Mouse (Mus musculus): ENCODE results near the gene Stra6. TPM values are rescaled to one million over a fixed set of nuclear protein-coding genes. Genes with fewer than 3 reads are reported as not detected.

Stra6 gene
- polyA plus RNA-seq, 1 experiment: 2.8 TPM

GRCm38 (mm10) chr9:58112866-58113278 is 49.3 kb downstream of the Stra6 start:
- DNase-seq: no peak
- WGBS: 48% methylated on average over 6 of the region's 6 CpGs
- H3K27me3 ChIP-seq (ENCODE audit: control insufficient read depth, insufficient read depth, low read length): no peaks in the 10 kb centered on the region
- H3K27ac ChIP-seq (ENCODE audit: insufficient read depth, low read length): no peak overlapping the region
- TF ChIP-seq CTCF (IDR thresholded peaks at IDR 0.05; ENCODE audit: borderline replicate concordance, insufficient read depth, low read depth, low read length): no peak
- TF ChIP-seq POLR2A (IDR thresholded peaks at IDR 0.05; ENCODE audit: borderline replicate concordance, insufficient read depth, low read length): no peak
- H3K4me3 ChIP-seq (replicated peaks; ENCODE audit: insufficient read depth, low read depth, low read length): no peak overlapping the region
- H3K4me1 ChIP-seq (ENCODE audit: control insufficient read depth, insufficient read depth, low read length): peaks cover 36% of the 10 kb centered on the region

GRCm38 (mm10) chr9:58113279-58113884 is 49.8 kb downstream of the Stra6 start:
- no peak for TF ChIP-seq POLR2A (IDR thresholded peaks at IDR 0.05; ENCODE audit: borderline replicate concordance, insufficient read depth, low read length)
- TF ChIP-seq CTCF (IDR thresholded peaks at IDR 0.05; ENCODE audit: borderline replicate concordance, insufficient read depth, low read depth, low read length): no peak
- WGBS: 61% methylated on average over 22 of the region's 22 CpGs
- DNase-seq: no peak
- Histone ChIP-seq H3K4me1 (ENCODE audit: control insufficient read depth, insufficient read depth, low read length) (peaks cover 39% of the 10 kb centered on the region), H3K4me3 (replicated peaks; ENCODE audit: insufficient read depth, low read depth, low read length) (no peak overlapping the region), H3K27ac (ENCODE audit: insufficient read depth, low read length) (no peak overlapping the region), H3K27me3 (ENCODE audit: control insufficient read depth, insufficient read depth, low read length) (no peaks in the 10 kb centered on the region)

GRCm38 (mm10) chr9:58114019-58114418 is 50.4 kb downstream of the Stra6 start:
- WGBS: 86% methylated on average over 9 of the region's 9 CpGs
- TF ChIP-seq POLR2A (IDR thresholded peaks at IDR 0.05; ENCODE audit: borderline replicate concordance, insufficient read depth, low read length) (no peak), CTCF (IDR thresholded peaks at IDR 0.05; ENCODE audit: borderline replicate concordance, insufficient read depth, low read depth, low read length) (no peak)
- H3K4me1 ChIP-seq (ENCODE audit: control insufficient read depth, insufficient read depth, low read length): peaks cover 38% of the 10 kb centered on the region
- H3K27me3 ChIP-seq (ENCODE audit: control insufficient read depth, insufficient read depth, low read length): no peaks in the 10 kb centered on the region
- DNase-seq: no peak
- no peak overlapping the region for H3K4me3 ChIP-seq (replicated peaks; ENCODE audit: insufficient read depth, low read depth, low read length)
- no peak overlapping the region for H3K27ac ChIP-seq (ENCODE audit: insufficient read depth, low read length)

- Histone ChIP-seq H3K4me3 (replicated peaks; ENCODE audit: insufficient read depth, low read depth, low read length) (no peak overlapping the region), H3K4me1 (ENCODE audit: control insufficient read depth, insufficient read depth, low read length) (peaks cover 24% of the 10 kb centered on the region), H3K27ac (ENCODE audit: insufficient read depth, low read length) (no peak overlapping the region), H3K27me3 (ENCODE audit: control insufficient read depth, insufficient read depth, low read length) (no peaks in the 10 kb centered on the region)
- TF ChIP-seq CTCF (IDR thresholded peaks at IDR 0.05; ENCODE audit: borderline replicate concordance, insufficient read depth, low read depth, low read length) (no peak), POLR2A (IDR thresholded peaks at IDR 0.05; ENCODE audit: borderline replicate concordance, insufficient read depth, low read length) (no peak)
- 94% methylated on average over 7 of the region's 7 CpGs for WGBS
- no peak for DNase-seq
These were observed 51.8 kb downstream of the Stra6 start for GRCm38 (mm10) chr9:58115297-58115925.

GRCm38 (mm10) chr9:58116024-58116651 is 52.5 kb downstream of the Stra6 start:
- Histone ChIP-seq H3K4me1 (ENCODE audit: control insufficient read depth, insufficient read depth, low read length) (peaks cover 16% of the 10 kb centered on the region), H3K27ac (ENCODE audit: insufficient read depth, low read length) (no peak overlapping the region), H3K27me3 (ENCODE audit: control insufficient read depth, insufficient read depth, low read length) (no peaks in the 10 kb centered on the region), H3K4me3 (replicated peaks; ENCODE audit: insufficient read depth, low read depth, low read length) (no peak overlapping the region)
- no peak for DNase-seq
- TF ChIP-seq POLR2A (IDR thresholded peaks at IDR 0.05; ENCODE audit: borderline replicate concordance, insufficient read depth, low read length) (no peak), CTCF (IDR thresholded peaks at IDR 0.05; ENCODE audit: borderline replicate concordance, insufficient read depth, low read depth, low read length) (no peak)
- WGBS: 91% methylated on average over 7 of the region's 7 CpGs

- H3K4me3 ChIP-seq (replicated peaks; ENCODE audit: insufficient read depth, low read depth, low read length): no peak within 1 kb of the TSS
- H3K27ac ChIP-seq (ENCODE audit: insufficient read depth, low read length): no peak within 1 kb of the TSS
- H3K27me3 ChIP-seq (ENCODE audit: control insufficient read depth, insufficient read depth, low read length): no peaks in the 10 kb centered on the region
- WGBS: 62% methylated on average over 2 of the region's 2 CpGs
- peaks cover 3% of the 10 kb centered on the region for H3K4me1 ChIP-seq (ENCODE audit: control insufficient read depth, insufficient read depth, low read length)
- no peak for TF ChIP-seq POLR2A (IDR thresholded peaks at IDR 0.05; ENCODE audit: borderline replicate concordance, insufficient read depth, low read length)
- DNase-seq: no peak
These were observed 55.1 kb downstream of the Stra6 start, which contains the start of gene Ccdc33 for GRCm38 (mm10) chr9:58118671-58119070. TSS of gene Ccdc33 (minus strand) at chr9:58118823.

GRCm38 (mm10) chr9:58125085-58125484 is 61.5 kb downstream of the Stra6 start:
- DNase-seq: no peak
- TF ChIP-seq POLR2A (IDR thresholded peaks at IDR 0.05; ENCODE audit: borderline replicate concordance, insufficient read depth, low read length) (no peak), CTCF (IDR thresholded peaks at IDR 0.05; ENCODE audit: borderline replicate concordance, insufficient read depth, low read depth, low read length) (no peak)
- Histone ChIP-seq H3K27ac (ENCODE audit: insufficient read depth, low read length) (no peak overlapping the region), H3K4me3 (replicated peaks; ENCODE audit: insufficient read depth, low read depth, low read length) (no peak overlapping the region), H3K4me1 (ENCODE audit: control insufficient read depth, insufficient read depth, low read length) (no peaks in the 10 kb centered on the region; the same call in 1 of the 2 replicates), H3K27me3 (ENCODE audit: control insufficient read depth, insufficient read depth, low read length) (no peaks in the 10 kb centered on the region)
- WGBS: 87% methylated on average over 3 of the region's 3 CpGs

- DNase-seq: no peak
- Histone ChIP-seq H3K27me3 (ENCODE audit: control insufficient read depth, insufficient read depth, low read length) (no peaks in the 10 kb centered on the region), H3K27ac (ENCODE audit: insufficient read depth, low read length) (no peak overlapping the region), H3K4me1 (ENCODE audit: control insufficient read depth, insufficient read depth, low read length) (no peaks in the 10 kb centered on the region; the same call in 1 of the 2 replicates), H3K4me3 (replicated peaks; ENCODE audit: insufficient read depth, low read depth, low read length) (no peak overlapping the region)
- WGBS: 73% methylated on average over 4 of the region's 4 CpGs
- no peak for TF ChIP-seq POLR2A (IDR thresholded peaks at IDR 0.05; ENCODE audit: borderline replicate concordance, insufficient read depth, low read length)
- TF ChIP-seq CTCF (IDR thresholded peaks at IDR 0.05; ENCODE audit: borderline replicate concordance, insufficient read depth, low read depth, low read length): no peak
These were observed 62.2 kb downstream of the Stra6 start for GRCm38 (mm10) chr9:58125811-58126210.

Measured in cerebellum, adult 2 months (tissue).